Mouse (Mus musculus): ENCODE results near the gene Ano2. TPM values are rescaled to one million over a fixed set of nuclear protein-coding genes. Genes with fewer than 3 reads are reported as not detected.

Gene Ano2
- 0.03 TPM in 1 of 2 replicates, not detected in the other for polyA plus RNA-seq (2015; fragmentation: Nextera tagmentation; extraction: Ambion mirVana)

GRCm38 (mm10) chr6:125690057-125690703 lies at the start of gene Ano2:
TSS of gene Ano2 (plus strand) at chr6:125690419.
- Histone ChIP-seq H3K9me3 (replicated peaks) (no peaks in the 10 kb centered on the region), H3K27me3 (peaks cover 8% of the 10 kb centered on the region; the same call in 1 of the 2 replicates), H3K4me2 (no peak within 1 kb of the TSS), H3K36me3 (replicated peaks) (no peaks in the 10 kb centered on the region), H3K4me3 (replicated peaks) (no peak within 1 kb of the TSS), H3K9ac (no peak within 1 kb of the TSS), H3K4me1 (replicated peaks) (no peaks in the 10 kb centered on the region), H3K27ac (replicated peaks) (no peak within 1 kb of the TSS)
- ATAC-seq (ENCODE audit: insufficient read depth) = no peak
- WGBS (ENCODE audit: insufficient replicate concordance) = 27% methylated on average over 20 of the region's 20 CpGs

GRCm38 (mm10) chr6:125640486-125640885 lies 49.7 kb upstream of the Ano2 start:
- H3K4me2 ChIP-seq = no peak overlapping the region
- no peaks in the 10 kb centered on the region for H3K36me3 ChIP-seq (replicated peaks)
- H3K4me1 ChIP-seq (replicated peaks) = no peaks in the 10 kb centered on the region
- 7% methylated on average over 4 of the region's 4 CpGs for WGBS (ENCODE audit: insufficient replicate concordance)
- no peaks in the 10 kb centered on the region for H3K9me3 ChIP-seq (replicated peaks)
- no peak overlapping the region for H3K27ac ChIP-seq (replicated peaks)
- H3K4me3 ChIP-seq (replicated peaks) = no peak overlapping the region
- H3K9ac ChIP-seq = no peak overlapping the region
- no peaks in the 10 kb centered on the region for H3K27me3 ChIP-seq
- ATAC-seq (ENCODE audit: insufficient read depth) = no peak

DNA sequence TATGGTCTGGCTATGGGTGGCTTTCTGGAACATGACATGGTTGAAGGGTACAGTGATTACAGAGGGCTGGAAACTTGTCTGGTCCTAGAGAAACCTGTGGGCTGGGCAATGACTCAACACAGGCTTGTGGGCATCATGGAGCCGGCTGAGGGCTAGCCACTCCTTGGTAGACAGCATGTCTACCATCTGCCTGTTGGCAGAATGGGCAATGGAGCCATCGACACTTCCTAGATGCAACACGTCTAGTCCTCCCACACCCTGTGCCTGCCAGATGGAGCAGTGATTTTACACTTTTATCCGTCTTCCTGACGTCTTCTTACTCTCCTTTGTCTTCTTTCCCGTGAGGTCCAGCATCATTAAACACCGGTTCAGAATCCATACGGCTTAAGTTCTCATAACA lies 49.1 kb upstream of the Ano2 start:
- 68% methylated on average over 8 of the region's 8 CpGs for WGBS (ENCODE audit: insufficient replicate concordance)
- H3K4me1 ChIP-seq (replicated peaks) = no peaks in the 10 kb centered on the region
- no peaks in the 10 kb centered on the region for H3K9me3 ChIP-seq (replicated peaks)
- no peaks in the 10 kb centered on the region for H3K36me3 ChIP-seq (replicated peaks)
- no peak overlapping the region for H3K27ac ChIP-seq (replicated peaks)
- H3K27me3 ChIP-seq = no peaks in the 10 kb centered on the region
- no peak overlapping the region for H3K9ac ChIP-seq
- ATAC-seq (ENCODE audit: insufficient read depth) = no peak
- H3K4me2 ChIP-seq = no peak overlapping the region
- H3K4me3 ChIP-seq (replicated peaks) = no peak overlapping the region

DNA sequence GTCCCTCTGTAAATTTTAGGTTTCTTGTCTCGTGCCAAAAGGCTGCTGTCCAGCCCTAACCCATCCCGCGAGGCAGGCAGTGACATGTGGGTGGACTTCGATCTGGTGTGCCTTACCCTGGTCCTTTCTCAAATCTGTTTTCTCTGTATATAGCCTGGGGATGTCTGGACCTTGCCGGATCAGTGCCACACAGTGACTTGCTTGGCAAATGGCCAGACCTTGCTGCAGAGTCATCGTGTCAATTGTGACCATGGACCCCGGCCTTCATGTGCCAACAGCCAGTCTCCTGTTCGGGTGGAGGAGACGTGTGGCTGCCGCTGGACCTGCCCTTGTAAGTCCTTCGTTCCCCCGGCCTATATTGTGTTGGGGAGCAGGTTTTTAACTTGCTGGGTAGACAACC lies 41.3 kb upstream of the Ano2 start:
- H3K4me1 ChIP-seq (replicated peaks) = no peaks in the 10 kb centered on the region
- no peak overlapping the region for H3K4me3 ChIP-seq (replicated peaks)
- H3K36me3 ChIP-seq (replicated peaks) = no peaks in the 10 kb centered on the region
- WGBS (ENCODE audit: insufficient replicate concordance) = 65% methylated on average over 12 of the region's 12 CpGs
- H3K9me3 ChIP-seq (replicated peaks) = no peaks in the 10 kb centered on the region
- no peak overlapping the region for H3K27ac ChIP-seq (replicated peaks)
- H3K4me2 ChIP-seq = no peak overlapping the region
- ATAC-seq (ENCODE audit: insufficient read depth) = no peak
- H3K9ac ChIP-seq = no peak overlapping the region
- H3K27me3 ChIP-seq = no peaks in the 10 kb centered on the region

DNA sequence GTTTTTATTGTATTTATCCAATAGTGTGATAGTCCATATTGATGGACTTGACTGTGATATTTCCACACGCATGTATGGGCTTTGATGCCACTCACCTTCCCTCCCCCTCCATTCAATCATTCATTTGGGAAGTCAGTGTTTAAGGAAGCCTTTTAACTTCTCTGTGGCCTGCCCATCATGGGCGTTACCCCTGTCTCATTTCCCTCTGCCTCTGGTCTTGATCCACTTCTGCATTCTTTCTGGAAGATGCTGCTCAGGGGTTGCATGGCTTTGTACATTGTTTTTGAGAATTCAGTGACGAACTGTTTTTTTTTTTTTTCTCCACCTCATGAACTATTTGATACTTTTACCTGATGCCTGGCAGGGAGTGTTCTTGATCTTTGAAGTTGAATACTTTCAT lies 38.9 kb upstream of the Ano2 start:
- WGBS (ENCODE audit: insufficient replicate concordance) = 36% methylated on average over 3 of the region's 3 CpGs
- H3K4me3 ChIP-seq (replicated peaks) = no peak overlapping the region
- no peaks in the 10 kb centered on the region for H3K36me3 ChIP-seq (replicated peaks)
- no peak overlapping the region for H3K27ac ChIP-seq (replicated peaks)
- no peaks in the 10 kb centered on the region for H3K4me1 ChIP-seq (replicated peaks)
- H3K9me3 ChIP-seq (replicated peaks) = no peaks in the 10 kb centered on the region
- ATAC-seq (ENCODE audit: insufficient read depth) = no peak
- no peaks in the 10 kb centered on the region for H3K27me3 ChIP-seq
- no peak overlapping the region for H3K9ac ChIP-seq
- no peak overlapping the region for H3K4me2 ChIP-seq

DNA sequence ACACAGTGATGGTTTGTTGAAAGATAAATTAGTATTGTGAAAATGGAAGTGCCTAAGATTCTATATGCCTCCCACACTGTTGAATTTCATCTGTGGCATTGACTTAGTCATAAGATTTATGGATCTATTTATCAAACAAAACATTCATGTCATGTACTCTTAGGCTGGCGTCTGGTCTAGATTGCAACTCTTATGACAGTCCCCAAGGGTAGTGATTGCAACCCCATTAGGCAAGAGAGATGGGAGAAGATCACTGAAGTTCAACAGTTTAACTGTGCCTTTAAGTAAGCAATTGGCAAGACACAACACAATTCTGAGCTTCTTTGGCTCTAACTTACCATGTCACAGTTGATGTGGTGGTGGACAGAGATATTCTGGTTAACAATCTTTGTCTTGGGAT lies 36.8 kb upstream of the Ano2 start:
- no peak for ATAC-seq (ENCODE audit: insufficient read depth)
- Histone ChIP-seq H3K4me2 (no peak overlapping the region), H3K4me1 (replicated peaks) (no peaks in the 10 kb centered on the region), H3K9me3 (replicated peaks) (no peaks in the 10 kb centered on the region), H3K4me3 (replicated peaks) (no peak overlapping the region), H3K9ac (no peak overlapping the region), H3K27ac (replicated peaks) (no peak overlapping the region), H3K36me3 (replicated peaks) (no peaks in the 10 kb centered on the region), H3K27me3 (no peaks in the 10 kb centered on the region)
- 29% methylated on average over 1 of the region's 1 CpGs for WGBS (ENCODE audit: insufficient replicate concordance)

DNA sequence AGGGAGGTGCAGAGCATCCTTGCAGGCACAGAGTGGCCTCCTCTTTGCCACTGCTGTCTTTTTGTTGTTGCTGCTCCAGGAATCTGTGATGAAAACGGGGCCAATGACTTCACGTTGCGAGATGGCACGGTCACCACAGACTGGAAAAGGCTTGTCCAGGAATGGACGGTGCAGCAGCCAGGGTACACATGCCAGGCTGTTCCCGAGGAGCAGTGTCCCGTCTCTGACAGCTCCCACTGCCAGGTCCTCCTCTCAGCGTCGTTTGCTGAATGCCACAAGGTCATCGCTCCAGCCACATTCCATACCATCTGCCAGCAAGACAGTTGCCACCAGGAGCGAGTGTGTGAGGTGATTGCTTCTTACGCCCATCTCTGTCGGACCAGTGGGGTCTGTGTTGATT lies 33.3 kb upstream of the Ano2 start:
- H3K9ac ChIP-seq = no peak overlapping the region

GRCm38 (mm10) chr6:125657966-125658365 lies 32.3 kb upstream of the Ano2 start:
- Histone ChIP-seq H3K27ac (replicated peaks) (no peak overlapping the region), H3K9me3 (replicated peaks) (no peaks in the 10 kb centered on the region), H3K4me3 (replicated peaks) (no peak overlapping the region), H3K27me3 (no peaks in the 10 kb centered on the region), H3K4me2 (no peak overlapping the region), H3K9ac (no peak overlapping the region), H3K4me1 (replicated peaks) (no peaks in the 10 kb centered on the region), H3K36me3 (replicated peaks) (no peaks in the 10 kb centered on the region)
- no peak for ATAC-seq (ENCODE audit: insufficient read depth)
- WGBS (ENCODE audit: insufficient replicate concordance) = 60% methylated on average over 5 of the region's 5 CpGs

More for the DNA sequence above, 33.3 kb upstream of the Ano2 start:
- Histone ChIP-seq H3K27me3 (no peaks in the 10 kb centered on the region), H3K4me3 (replicated peaks) (no peak overlapping the region), H3K36me3 (replicated peaks) (no peaks in the 10 kb centered on the region), H3K27ac (replicated peaks) (no peak overlapping the region), H3K9me3 (replicated peaks) (no peaks in the 10 kb centered on the region), H3K4me1 (replicated peaks) (no peaks in the 10 kb centered on the region), H3K4me2 (no peak overlapping the region)
- no peak for ATAC-seq (ENCODE audit: insufficient read depth)
- WGBS (ENCODE audit: insufficient replicate concordance) = 75% methylated on average over 13 of the region's 13 CpGs

DNA sequence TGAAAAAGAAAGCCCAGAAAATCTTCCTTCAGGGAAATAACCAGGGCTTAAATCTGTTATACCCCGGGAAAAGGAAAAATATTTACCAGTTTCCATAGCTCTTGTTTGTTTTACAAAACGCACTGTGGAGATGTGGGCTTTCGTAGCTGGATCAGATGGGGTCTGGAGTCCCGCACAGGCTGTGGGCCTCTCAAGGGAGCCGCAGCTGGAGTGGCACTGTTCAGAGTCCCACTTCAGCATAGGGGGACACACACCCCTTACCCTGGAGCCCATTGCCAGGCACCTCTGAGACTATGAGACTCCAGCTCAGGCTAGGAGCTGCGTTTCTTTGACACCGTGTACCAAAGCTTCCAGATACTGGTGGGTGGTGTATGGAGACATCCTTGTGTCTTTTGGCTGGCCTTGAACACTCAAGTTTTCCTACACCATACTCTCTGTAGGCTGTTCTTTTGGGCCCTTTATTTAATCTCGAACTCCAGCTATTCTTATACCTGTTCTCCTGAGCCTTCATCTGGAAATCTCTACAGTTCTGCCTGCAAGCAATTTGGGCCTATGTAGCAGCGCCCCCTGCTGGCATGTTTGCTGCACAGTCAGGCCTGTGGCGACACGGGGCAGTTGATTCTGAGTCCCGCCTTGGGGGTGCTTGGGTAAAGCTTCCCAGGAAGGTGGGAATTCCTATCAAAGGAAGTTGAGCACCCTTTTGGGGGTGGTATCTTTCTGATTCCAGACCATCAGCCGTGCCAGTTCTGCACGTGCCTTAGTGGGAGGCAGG lies 28.9 kb upstream of the Ano2 start:
- 44% methylated on average over 14 of the region's 14 CpGs for WGBS (ENCODE audit: insufficient replicate concordance)
- no peaks in the 10 kb centered on the region for H3K27me3 ChIP-seq
- H3K4me3 ChIP-seq (replicated peaks) = no peak overlapping the region
- no peak for ATAC-seq (ENCODE audit: insufficient read depth)
- H3K9me3 ChIP-seq (replicated peaks) = no peaks in the 10 kb centered on the region
- no peak overlapping the region for H3K9ac ChIP-seq
- H3K27ac ChIP-seq (replicated peaks) = no peak overlapping the region
- no peaks in the 10 kb centered on the region for H3K36me3 ChIP-seq (replicated peaks)
- no peaks in the 10 kb centered on the region for H3K4me1 ChIP-seq (replicated peaks)
- no peak overlapping the region for H3K4me2 ChIP-seq

- no peak overlapping the region for H3K4me3 ChIP-seq (replicated peaks)
- no peak for ATAC-seq (ENCODE audit: insufficient read depth)
- WGBS (ENCODE audit: insufficient replicate concordance) = 54% methylated on average over 2 of the region's 2 CpGs
- H3K36me3 ChIP-seq (replicated peaks) = no peaks in the 10 kb centered on the region
- no peaks in the 10 kb centered on the region for H3K9me3 ChIP-seq (replicated peaks)
- no peak overlapping the region for H3K9ac ChIP-seq
- no peak overlapping the region for H3K27ac ChIP-seq (replicated peaks)
- H3K4me1 ChIP-seq (replicated peaks) = no peaks in the 10 kb centered on the region
- H3K27me3 ChIP-seq = no peaks in the 10 kb centered on the region
- no peak overlapping the region for H3K4me2 ChIP-seq
These were observed 26.3 kb upstream of the Ano2 start for GRCm38 (mm10) chr6:125663906-125664305.

DNA sequence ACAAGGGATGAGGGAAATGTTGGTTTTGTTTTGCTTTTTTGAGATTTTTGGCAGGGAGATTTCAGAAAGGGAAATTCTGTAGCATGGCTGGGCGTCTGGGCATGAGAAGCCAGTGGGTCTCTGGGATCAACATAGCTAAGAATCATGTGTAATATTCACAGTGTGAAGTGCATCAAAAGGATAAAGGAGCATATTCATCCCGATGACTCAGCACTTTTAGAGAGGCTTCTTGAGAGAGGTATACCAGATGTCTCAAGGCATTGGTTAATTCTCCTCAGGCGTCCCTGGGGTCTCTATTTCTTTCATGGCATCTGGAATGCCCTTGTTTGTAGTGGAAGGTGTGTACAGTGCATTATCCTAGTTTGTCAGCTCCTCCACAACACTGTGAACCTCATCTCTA lies 18.4 kb upstream of the Ano2 start:
- no peak for ATAC-seq (ENCODE audit: insufficient read depth)
- Histone ChIP-seq H3K9me3 (replicated peaks) (no peaks in the 10 kb centered on the region), H3K36me3 (replicated peaks) (no peaks in the 10 kb centered on the region), H3K4me3 (replicated peaks) (no peak overlapping the region), H3K9ac (no peak overlapping the region), H3K4me1 (replicated peaks) (no peaks in the 10 kb centered on the region), H3K27ac (replicated peaks) (no peak overlapping the region), H3K4me2 (no peak overlapping the region), H3K27me3 (no peaks in the 10 kb centered on the region)
- 53% methylated on average over 3 of the region's 3 CpGs for WGBS (ENCODE audit: insufficient replicate concordance)
